Mouse (Mus musculus) ZHBTc4 (cell line): Measurements from ENCODE around the gene Olfr1461.

Source experiments
- DNase-seq: peaks from one replicate; pipeline ENCODE4 v3.0.0-alpha.2; 2011; ENCODE audit warnings: low read depth, low spot score

Olfr1461 gene

GRCm38 (mm10) chr19:13162700-13163099, at the start of gene Olfr1461:
Olfr1461 (plus strand) TSS chr19:13163000.
- no peak for DNase-seq

- no peak for DNase-seq
These were observed 13.4 kb upstream of the Olfr1461 start, which contains the start of gene Olfr1459 for GRCm38 (mm10) chr19:13149449-13149848. Olfr1459 (minus strand) TSS chr19:13149549.

- no peak for DNase-seq
These were observed 22.6 kb downstream of the Olfr1461 start, which contains the start of gene Olfr1462 for GRCm38 (mm10) chr19:13185434-13185833. Olfr1462 (plus strand) TSS chr19:13185734.
